Mouse (Mus musculus) erythroblast, embryonic 14.5 days (primary cell): Measurements from ENCODE around the gene Rmdn2. TPM values are rescaled to one million over a fixed set of nuclear protein-coding genes. Genes with fewer than 3 reads are reported as not detected.

Experiments
- H3K27me3 ChIP-seq: 2 replicates; pipeline ENCODE4 v1.6.1; 2012; ENCODE audit warnings: inconsistent platforms; ENCODE audit not compliant: control insufficient read depth
- H3K36me3 ChIP-seq: 2 replicates; pipeline ENCODE4 v1.6.1; 2012; ENCODE audit warnings: mild to moderate bottlenecking, inconsistent platforms; ENCODE audit not compliant: control insufficient read depth
- H3K4me1 ChIP-seq: 2 replicates; pipeline ENCODE4 v1.6.1; 2012; ENCODE audit warnings: inconsistent platforms; ENCODE audit not compliant: control insufficient read depth
- H3K4me3 ChIP-seq: replicated peaks from 2 replicates; pipeline ENCODE3; 2012; ENCODE audit warnings: moderate library complexity, mild to moderate bottlenecking, inconsistent platforms
- H3K9me3 ChIP-seq: 2 replicates; pipeline ENCODE4 v1.6.1; 2012; ENCODE audit warnings: low read length, inconsistent platforms, mixed read lengths; ENCODE audit not compliant: control insufficient read depth
- GATA1 ChIP-seq: IDR thresholded peaks from 2 replicates; pipeline ENCODE4 v1.6.1; 2012; ENCODE audit warnings: low read length, inconsistent platforms, mixed read lengths
- TAL1 ChIP-seq: IDR thresholded peaks from 3 replicates; pipeline ENCODE4 v1.6.1; 2012; ENCODE audit warnings: low read length, inconsistent platforms, mixed read lengths
- polyA plus RNA-seq: library from polyadenylated mRNA; stranded (reverse); fragments of >175 nt; gene quantifications from 2 replicates; pipeline ENCODE4 v1.2.3, GENCODE M21; 2012

Gene Rmdn2
- polyA plus RNA-seq, 1 experiment: 0.06 TPM

DNA sequence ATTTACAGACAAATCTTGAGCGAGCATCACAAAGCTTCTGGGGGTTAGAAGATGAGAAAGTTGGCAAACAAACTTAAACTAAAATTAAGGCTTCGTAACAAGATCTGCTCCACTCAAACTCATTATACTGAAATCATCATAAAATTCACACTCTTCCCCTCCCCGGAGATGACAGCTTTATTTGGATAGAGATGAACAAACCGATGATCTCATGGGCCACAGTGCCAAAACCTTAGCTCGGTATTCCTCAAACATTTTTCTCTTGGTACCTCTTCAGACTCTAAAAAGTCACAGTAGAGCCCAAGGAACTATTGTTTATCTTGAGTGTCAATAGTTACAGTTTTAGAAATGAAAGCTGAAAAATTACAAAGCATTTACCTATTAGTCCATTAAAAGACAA lies 115.0 kb downstream of the Rmdn2 start:
- H3K4me3 ChIP-seq: no peak overlapping the region
- TF ChIP-seq GATA1 (no peak), TAL1 (no peak)
- H3K4me1 ChIP-seq: no peaks in the 10 kb centered on the region
- peaks cover 6% of the 10 kb centered on the region for H3K27me3 ChIP-seq
- no peaks in the 10 kb centered on the region for H3K36me3 ChIP-seq
- H3K9me3 ChIP-seq: no peaks in the 10 kb centered on the region

GRCm38 (mm10) chr17:79728053-79728584 lies 116.5 kb downstream of the Rmdn2 start:
- Histone ChIP-seq H3K4me1 (no peaks in the 10 kb centered on the region), H3K27me3 (peaks cover 6% of the 10 kb centered on the region), H3K9me3 (no peaks in the 10 kb centered on the region), H3K36me3 (no peaks in the 10 kb centered on the region), H3K4me3 (no peak overlapping the region)
- TF ChIP-seq GATA1 (no peak), TAL1 (no peak)

DNA sequence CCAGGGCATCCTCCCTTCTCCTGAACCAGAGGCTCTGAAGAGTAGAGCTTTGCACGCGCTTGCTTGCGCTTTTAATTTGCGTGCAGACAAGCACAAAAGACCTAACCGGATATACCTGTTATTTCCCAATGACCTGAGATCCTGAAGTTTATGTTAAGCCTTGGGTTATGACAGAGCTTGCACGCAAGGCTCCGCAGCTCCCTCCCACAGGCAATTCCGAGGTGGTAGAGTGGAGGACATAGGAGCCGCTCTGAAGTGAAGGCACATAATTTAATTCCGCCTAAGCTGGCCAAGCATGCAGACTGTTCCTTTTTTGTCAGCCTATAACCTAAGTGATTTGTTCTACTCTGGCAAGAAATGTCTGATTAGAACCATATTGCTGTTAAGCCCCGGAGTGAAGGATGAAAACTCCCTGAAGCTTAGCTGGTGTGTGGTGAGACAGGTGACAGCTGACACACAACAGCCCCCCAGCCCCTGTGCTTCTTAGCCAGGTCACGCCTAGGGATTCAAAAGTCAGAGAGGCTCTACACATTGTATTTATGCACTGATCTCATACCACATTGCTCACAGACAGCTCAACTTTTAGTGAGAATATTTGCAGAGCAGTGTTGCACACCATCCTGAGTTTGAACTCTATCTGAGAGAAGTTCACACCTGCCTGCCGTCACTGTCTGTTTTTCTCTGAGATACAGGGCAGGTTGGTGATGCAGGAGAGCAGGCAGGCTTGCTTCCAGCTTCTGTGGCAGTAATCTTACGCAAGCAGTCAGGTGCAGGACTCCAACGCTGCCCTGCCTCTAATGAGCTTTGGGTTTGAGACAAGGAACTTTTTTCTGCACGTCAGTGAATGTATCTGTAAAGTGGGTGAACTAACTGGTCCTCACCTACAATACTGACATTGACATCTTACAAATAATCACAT lies 117.2 kb downstream of the Rmdn2 start:
- H3K9me3 ChIP-seq: no peaks in the 10 kb centered on the region
- H3K4me1 ChIP-seq: no peaks in the 10 kb centered on the region
- TF ChIP-seq GATA1 (no peak), TAL1 (no peak)
- H3K27me3 ChIP-seq: peaks cover 6% of the 10 kb centered on the region
- no peaks in the 10 kb centered on the region for H3K36me3 ChIP-seq
- no peak overlapping the region for H3K4me3 ChIP-seq

GRCm38 (mm10) chr17:79730988-79731387 lies 119.3 kb downstream of the Rmdn2 start:
- H3K9me3 ChIP-seq: no peaks in the 10 kb centered on the region
- no peak overlapping the region for H3K4me3 ChIP-seq
- no peak for TF ChIP-seq TAL1
- TF ChIP-seq GATA1: no peak
- no peaks in the 10 kb centered on the region for H3K36me3 ChIP-seq
- H3K27me3 ChIP-seq: peaks cover 6% of the 10 kb centered on the region
- H3K4me1 ChIP-seq: no peaks in the 10 kb centered on the region

DNA sequence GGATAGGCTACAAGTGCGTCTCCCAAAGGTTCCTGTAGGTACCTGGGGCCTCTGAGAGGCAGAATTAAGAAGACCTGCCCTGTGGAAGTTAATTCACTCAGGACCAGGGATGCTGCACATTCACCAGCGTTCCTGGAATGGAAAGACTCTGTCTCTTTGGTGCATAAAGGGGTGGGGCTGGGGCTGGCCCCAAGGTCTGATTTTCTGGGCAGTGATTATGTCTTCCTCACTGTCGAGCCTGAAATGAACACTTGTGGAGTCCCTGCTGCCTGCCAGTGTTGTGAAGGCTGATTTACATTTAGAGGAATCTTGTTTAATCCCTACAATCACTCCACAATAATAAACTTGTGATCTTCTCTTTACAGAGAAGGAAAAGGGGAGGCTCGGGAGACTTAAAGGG lies 121.4 kb downstream of the Rmdn2 start:
- peaks cover 4% of the 10 kb centered on the region for H3K27me3 ChIP-seq
- no peak overlapping the region for H3K4me3 ChIP-seq
- no peak for TF ChIP-seq GATA1
- TF ChIP-seq TAL1: no peak
- H3K36me3 ChIP-seq: no peaks in the 10 kb centered on the region
- no peaks in the 10 kb centered on the region for H3K9me3 ChIP-seq
- no peaks in the 10 kb centered on the region for H3K4me1 ChIP-seq

DNA sequence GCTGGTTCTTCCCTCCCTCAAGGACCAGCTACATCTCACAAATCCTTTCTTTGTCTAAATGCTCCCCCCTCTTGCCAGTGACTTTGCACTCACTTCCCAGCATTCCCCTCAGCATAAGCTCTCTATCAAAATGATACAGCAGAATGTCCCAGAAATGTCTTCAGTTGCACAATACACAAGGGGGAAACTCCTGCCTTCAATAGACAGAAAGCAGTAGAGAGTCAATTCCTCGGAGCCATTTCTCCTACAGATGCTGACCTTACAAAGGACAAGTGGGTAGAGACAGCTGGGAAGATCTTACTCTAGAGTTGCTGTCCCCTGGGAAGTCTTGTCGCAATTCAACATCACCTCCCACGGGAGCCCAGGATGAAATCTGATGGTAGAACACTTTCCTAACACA lies 125.9 kb downstream of the Rmdn2 start:
- Histone ChIP-seq H3K9me3 (no peaks in the 10 kb centered on the region), H3K4me3 (no peak overlapping the region), H3K27me3 (no peaks in the 10 kb centered on the region), H3K4me1 (no peaks in the 10 kb centered on the region), H3K36me3 (no peaks in the 10 kb centered on the region)
- no peak for TF ChIP-seq GATA1
- no peak for TF ChIP-seq TAL1

GRCm38 (mm10) chr17:79738847-79739498 lies 127.3 kb downstream of the Rmdn2 start:
- H3K9me3 ChIP-seq: no peaks in the 10 kb centered on the region
- no peaks in the 10 kb centered on the region for H3K36me3 ChIP-seq
- H3K4me3 ChIP-seq: no peak overlapping the region
- TF ChIP-seq GATA1: no peak
- TF ChIP-seq TAL1: no peak
- H3K27me3 ChIP-seq: no peaks in the 10 kb centered on the region
- H3K4me1 ChIP-seq: no peaks in the 10 kb centered on the region

- TF ChIP-seq GATA1 (no peak), TAL1 (no peak)
These were observed 131.0 kb downstream of the Rmdn2 start for GRCm38 (mm10) chr17:79742635-79743034.

More at GRCm38 (mm10) chr17:79742635-79743034, 131.0 kb downstream of the Rmdn2 start:
- Histone ChIP-seq H3K27me3 (no peaks in the 10 kb centered on the region), H3K9me3 (no peaks in the 10 kb centered on the region), H3K4me3 (no peak overlapping the region), H3K36me3 (no peaks in the 10 kb centered on the region), H3K4me1 (no peaks in the 10 kb centered on the region)

Other genes starting within 250 kb of the Rmdn2 start
- gene Cyp1b1, start 103.2 kb downstream of the Rmdn2 start, polyA plus RNA-seq: 0.02 TPM in 1 of 2 replicates, not detected in the other